Mouse (Mus musculus): ENCODE results near the gene Cfap61. TPM values are rescaled to one million over a fixed set of nuclear protein-coding genes. Genes with fewer than 3 reads are reported as not detected.

Gene Cfap61
- polyA plus RNA-seq, 1 experiment from 2014 or later: not detected

GRCm38 (mm10) chr2:146223176-146223905 lies 288.8 kb downstream of the Cfap61 start:
- Histone ChIP-seq H3K4me3 (replicated peaks) (peak overlapping the region; percentile 45), H3K4me1 (replicated peaks) (peaks cover 19% of the 10 kb centered on the region), H3K27ac (replicated peaks) (no peak overlapping the region), H3K27me3 (peaks cover 99% of the 10 kb centered on the region), H3K9ac (no peak overlapping the region), H3K4me2 (peak overlapping the region; percentile 67), H3K36me3 (replicated peaks) (no peaks in the 10 kb centered on the region), H3K9me3 (replicated peaks) (no peaks in the 10 kb centered on the region)
- ATAC-seq (ENCODE audit: insufficient read depth): no peak
- 1% methylated on average over 74 of the region's 75 CpGs for WGBS (ENCODE audit: insufficient replicate concordance)

- Histone ChIP-seq H3K27me3 (peaks cover 98% of the 10 kb centered on the region), H3K27ac (replicated peaks) (no peak overlapping the region), H3K36me3 (replicated peaks) (no peaks in the 10 kb centered on the region), H3K9ac (no peak overlapping the region), H3K4me2 (no peak overlapping the region), H3K4me3 (replicated peaks) (no peak overlapping the region), H3K9me3 (replicated peaks) (no peaks in the 10 kb centered on the region), H3K4me1 (replicated peaks) (peaks cover 17% of the 10 kb centered on the region)
- no peak for ATAC-seq (ENCODE audit: insufficient read depth)
- WGBS (ENCODE audit: insufficient replicate concordance): 15% methylated on average over 7 of the region's 7 CpGs
Measured at GRCm38 (mm10) chr2:146224141-146224540, 289.6 kb downstream of the Cfap61 start.

DNA sequence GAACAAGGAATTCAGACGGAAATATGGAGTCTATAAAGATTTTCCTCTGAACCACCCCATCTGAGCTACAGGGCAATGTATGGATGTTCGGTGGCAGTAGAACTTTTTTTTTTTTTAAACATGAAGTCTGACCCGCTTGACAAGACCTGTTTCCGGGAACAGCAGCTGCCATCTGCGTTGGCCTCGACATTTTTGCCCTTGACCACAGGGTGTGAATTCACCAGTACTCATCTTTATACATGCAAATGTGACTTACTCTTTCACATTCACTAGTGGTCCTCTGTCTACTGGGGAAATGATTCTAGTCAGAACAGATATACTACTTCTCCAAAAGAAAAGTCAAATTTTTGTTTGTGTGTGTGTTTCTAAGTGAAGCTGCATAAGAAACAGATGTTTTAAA lies 291.2 kb downstream of the Cfap61 start:
- peaks cover 17% of the 10 kb centered on the region for H3K4me1 ChIP-seq (replicated peaks)
- WGBS (ENCODE audit: insufficient replicate concordance): 11% methylated on average over 6 of the region's 6 CpGs

DNA sequence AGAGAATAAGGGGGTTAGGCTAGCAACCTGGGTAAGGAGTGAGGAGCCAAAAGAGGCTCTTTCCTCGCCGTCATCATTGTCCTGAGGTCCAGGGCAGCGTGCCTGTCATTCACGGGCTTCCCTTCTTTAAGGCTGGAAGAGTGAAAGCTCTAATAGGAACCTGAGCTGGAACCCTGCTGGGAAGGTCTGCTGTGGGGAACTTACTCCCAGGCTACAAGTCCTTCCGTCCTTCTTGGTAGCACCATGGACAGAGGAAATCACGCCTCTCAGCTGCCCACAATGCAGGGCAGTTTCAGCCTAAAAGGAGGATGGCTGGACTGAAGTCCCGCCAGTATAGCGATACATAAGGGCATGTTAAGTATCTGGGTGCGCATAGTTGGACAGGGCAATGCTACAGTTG lies 291.9 kb downstream of the Cfap61 start:
- no peak overlapping the region for H3K4me3 ChIP-seq (replicated peaks)
- H3K9ac ChIP-seq: no peak overlapping the region
- no peak for ATAC-seq (ENCODE audit: insufficient read depth)
- no peak overlapping the region for H3K4me2 ChIP-seq
- H3K27ac ChIP-seq (replicated peaks): no peak overlapping the region
- H3K4me1 ChIP-seq (replicated peaks): peaks cover 11% of the 10 kb centered on the region
- H3K27me3 ChIP-seq: peaks cover 76% of the 10 kb centered on the region
- no peaks in the 10 kb centered on the region for H3K9me3 ChIP-seq (replicated peaks)
- WGBS (ENCODE audit: insufficient replicate concordance): 8% methylated on average over 9 of the region's 9 CpGs
- no peaks in the 10 kb centered on the region for H3K36me3 ChIP-seq (replicated peaks)

More for the DNA sequence above, 291.2 kb downstream of the Cfap61 start:
- Histone ChIP-seq H3K4me3 (replicated peaks) (no peak overlapping the region), H3K36me3 (replicated peaks) (no peaks in the 10 kb centered on the region), H3K4me2 (no peak overlapping the region), H3K27me3 (peaks cover 83% of the 10 kb centered on the region), H3K27ac (replicated peaks) (no peak overlapping the region), H3K9me3 (replicated peaks) (no peaks in the 10 kb centered on the region), H3K9ac (no peak overlapping the region)
- no peak for ATAC-seq (ENCODE audit: insufficient read depth)

DNA sequence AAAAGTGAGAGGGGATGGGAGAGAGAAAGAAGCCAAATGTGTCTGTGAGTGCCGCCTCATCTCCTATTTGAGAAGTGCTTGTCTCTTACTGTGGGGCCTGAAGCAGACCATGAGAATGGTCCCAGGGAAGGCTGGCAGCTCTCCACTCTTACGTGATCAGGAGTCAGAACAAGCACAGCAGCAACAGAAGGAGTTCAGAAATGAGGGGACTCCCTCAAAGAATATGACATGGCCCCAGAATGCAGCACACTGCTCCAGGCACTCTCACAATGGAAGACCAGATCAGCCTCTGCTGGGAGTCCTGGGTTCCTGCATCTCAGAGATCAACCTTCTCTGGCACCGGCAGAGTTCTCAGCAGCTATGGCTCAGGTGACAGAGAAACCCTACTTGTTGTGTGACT lies 293.1 kb downstream of the Cfap61 start:
- no peak for ATAC-seq (ENCODE audit: insufficient read depth)
- Histone ChIP-seq H3K9ac (no peak overlapping the region), H3K9me3 (replicated peaks) (no peaks in the 10 kb centered on the region), H3K4me3 (replicated peaks) (no peak overlapping the region), H3K27me3 (peaks cover 65% of the 10 kb centered on the region), H3K27ac (replicated peaks) (no peak overlapping the region), H3K4me1 (replicated peaks) (peaks cover 5% of the 10 kb centered on the region), H3K36me3 (replicated peaks) (no peaks in the 10 kb centered on the region), H3K4me2 (no peak overlapping the region)
- WGBS (ENCODE audit: insufficient replicate concordance): 42% methylated on average over 3 of the region's 3 CpGs

- no peaks in the 10 kb centered on the region for H3K36me3 ChIP-seq (replicated peaks)
- no peaks in the 10 kb centered on the region for H3K4me1 ChIP-seq (replicated peaks)
- H3K27ac ChIP-seq (replicated peaks): no peak overlapping the region
- no peak overlapping the region for H3K4me3 ChIP-seq (replicated peaks)
- no peak overlapping the region for H3K4me2 ChIP-seq
- H3K27me3 ChIP-seq: peaks cover 57% of the 10 kb centered on the region
- H3K9ac ChIP-seq: no peak overlapping the region
- H3K9me3 ChIP-seq (replicated peaks): no peaks in the 10 kb centered on the region
- ATAC-seq (ENCODE audit: insufficient read depth): no peak
- WGBS (ENCODE audit: insufficient replicate concordance): 59% methylated on average over 2 of the region's 2 CpGs
Measured at GRCm38 (mm10) chr2:146228435-146228834, 293.9 kb downstream of the Cfap61 start.

DNA sequence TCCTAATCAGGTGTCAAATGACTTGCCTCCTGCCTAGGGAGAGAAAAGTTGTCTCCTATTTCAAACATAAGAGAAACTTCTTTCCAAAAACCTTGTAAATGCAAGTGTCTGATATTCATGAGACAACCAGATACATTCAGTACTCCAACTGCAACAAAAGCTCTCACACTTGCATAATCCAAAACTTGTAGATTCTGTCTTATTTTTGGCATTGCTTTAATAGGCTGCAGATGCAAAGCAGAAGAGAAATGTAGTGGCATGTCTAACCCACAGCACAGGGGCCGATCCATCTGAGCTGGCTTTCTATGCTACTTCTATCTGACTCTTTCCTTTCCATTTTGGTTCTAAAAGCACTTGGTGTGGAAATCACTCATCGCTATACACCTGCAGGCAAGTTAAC lies 296.9 kb downstream of the Cfap61 start:
- WGBS (ENCODE audit: insufficient replicate concordance): 62% methylated on average over 2 of the region's 2 CpGs
- H3K27ac ChIP-seq (replicated peaks): no peak overlapping the region

DNA sequence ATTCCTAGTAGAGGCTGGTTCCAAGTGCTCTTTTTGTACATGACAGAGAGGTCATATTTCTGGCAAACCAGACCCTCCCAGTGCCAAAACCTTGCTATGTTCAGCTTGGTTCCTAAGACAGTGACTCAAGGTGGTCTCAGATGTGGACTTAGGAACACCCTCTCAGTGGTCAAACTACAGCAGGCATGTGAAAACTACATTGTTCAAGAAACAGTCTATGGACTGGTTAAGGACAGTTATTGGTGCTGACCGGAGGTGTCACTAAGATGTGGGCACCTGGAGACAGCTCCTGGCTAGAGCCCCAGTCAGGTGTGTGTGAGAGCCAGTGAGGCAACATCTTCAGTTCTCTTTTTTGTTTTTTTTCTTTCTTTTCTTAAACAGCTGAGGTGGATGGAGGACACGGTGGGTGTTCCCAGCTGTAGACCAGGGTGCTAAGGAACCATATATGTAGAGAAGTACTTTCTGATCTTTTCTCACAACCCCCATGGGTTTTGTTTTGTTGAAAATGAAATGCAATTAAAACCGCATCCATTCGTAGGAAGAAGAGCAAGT lies 304.7 kb downstream of the Cfap61 start:
- Histone ChIP-seq H3K27me3 (0 out of 2 replicates have a peak, but pooled peaks cover 4% of the 10 kb centered on the region), H3K9ac (no peak overlapping the region), H3K4me2 (no peak overlapping the region), H3K4me3 (replicated peaks) (no peak overlapping the region), H3K27ac (replicated peaks) (no peak overlapping the region), H3K36me3 (replicated peaks) (0 out of 2 replicates have a peak, but pooled peaks cover 5% of the 10 kb centered on the region), H3K9me3 (replicated peaks) (no peaks in the 10 kb centered on the region), H3K4me1 (replicated peaks) (no peaks in the 10 kb centered on the region)
- 67% methylated on average over 4 of the region's 4 CpGs for WGBS (ENCODE audit: insufficient replicate concordance)
- ATAC-seq (ENCODE audit: insufficient read depth): no peak

More for the DNA sequence above, 296.9 kb downstream of the Cfap61 start:
- no peak overlapping the region for H3K9ac ChIP-seq
- no peaks in the 10 kb centered on the region for H3K4me1 ChIP-seq (replicated peaks)
- H3K9me3 ChIP-seq (replicated peaks): no peaks in the 10 kb centered on the region
- no peaks in the 10 kb centered on the region for H3K36me3 ChIP-seq (replicated peaks)
- ATAC-seq (ENCODE audit: insufficient read depth): no peak
- H3K27me3 ChIP-seq: peaks cover 29% of the 10 kb centered on the region
- H3K4me3 ChIP-seq (replicated peaks): no peak overlapping the region
- no peak overlapping the region for H3K4me2 ChIP-seq

DNA sequence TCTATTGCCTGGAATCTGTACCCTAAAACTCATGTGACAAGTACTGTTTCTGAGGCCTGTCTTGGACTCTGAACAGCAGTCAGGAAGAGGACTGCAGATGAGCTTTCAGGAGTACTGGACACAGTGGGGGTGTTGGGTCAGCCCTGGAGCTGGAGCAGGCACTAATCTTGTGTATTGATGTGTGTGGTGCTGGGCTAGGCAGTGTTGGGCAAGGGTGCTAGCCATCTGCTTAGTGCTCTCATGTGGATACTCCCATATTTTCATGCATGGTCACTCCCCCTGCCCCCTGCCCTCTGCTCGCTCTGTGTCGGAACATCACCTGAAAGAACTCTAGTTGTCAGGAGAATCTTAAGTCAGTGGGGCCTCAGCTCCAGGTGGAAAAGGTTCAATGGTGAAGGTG lies 309.5 kb downstream of the Cfap61 start:
- ATAC-seq (ENCODE audit: insufficient read depth): no peak
- Histone ChIP-seq H3K9me3 (replicated peaks) (no peaks in the 10 kb centered on the region), H3K4me3 (replicated peaks) (no peak overlapping the region), H3K27me3 (no peaks in the 10 kb centered on the region), H3K4me2 (no peak overlapping the region), H3K9ac (no peak overlapping the region), H3K36me3 (replicated peaks) (0 out of 2 replicates have a peak, but pooled peaks cover 6% of the 10 kb centered on the region), H3K4me1 (replicated peaks) (no peaks in the 10 kb centered on the region; the same call in 1 of the 2 replicates), H3K27ac (replicated peaks) (no peak overlapping the region)
- WGBS (ENCODE audit: insufficient replicate concordance): 77% methylated on average over 2 of the region's 2 CpGs

- ATAC-seq (ENCODE audit: insufficient read depth): no peak
- H3K4me1 ChIP-seq (replicated peaks): no peaks in the 10 kb centered on the region; the same call in 1 of the 2 replicates
- WGBS (ENCODE audit: insufficient replicate concordance): 57% methylated on average over 7 of the region's 7 CpGs
- no peak overlapping the region for H3K4me3 ChIP-seq (replicated peaks)
- H3K4me2 ChIP-seq: no peak overlapping the region
- H3K36me3 ChIP-seq (replicated peaks): 0 out of 2 replicates have a peak, but pooled peaks cover 6% of the 10 kb centered on the region
- H3K27ac ChIP-seq (replicated peaks): no peak overlapping the region
- no peaks in the 10 kb centered on the region for H3K9me3 ChIP-seq (replicated peaks)
- H3K27me3 ChIP-seq: no peaks in the 10 kb centered on the region
- H3K9ac ChIP-seq: no peak overlapping the region
Measured at GRCm38 (mm10) chr2:146245401-146245800, 310.8 kb downstream of the Cfap61 start.

GRCm38 (mm10) chr2:146246409-146247075 lies 312.0 kb downstream of the Cfap61 start:
- WGBS (ENCODE audit: insufficient replicate concordance): 77% methylated on average over 4 of the region's 4 CpGs
- Histone ChIP-seq H3K9me3 (replicated peaks) (no peaks in the 10 kb centered on the region), H3K4me1 (replicated peaks) (no peaks in the 10 kb centered on the region; the same call in 1 of the 2 replicates), H3K4me3 (replicated peaks) (no peak overlapping the region), H3K4me2 (no peak overlapping the region), H3K27me3 (no peaks in the 10 kb centered on the region), H3K36me3 (replicated peaks) (0 out of 2 replicates have a peak, but pooled peaks cover 6% of the 10 kb centered on the region), H3K27ac (replicated peaks) (no peak overlapping the region), H3K9ac (no peak overlapping the region)
- ATAC-seq (ENCODE audit: insufficient read depth): no peak

Data from liver, embryonic 15.5 days (tissue).